Mouse (Mus musculus): ENCODE results near the gene Nat8f5.

- TF ChIP-seq CTCF (IDR thresholded peaks at IDR 0.05; ENCODE audit: extremely low read depth, insufficient read depth, insufficient read length, insufficient replicate concordance) (no peak), POLR2A (IDR thresholded peaks at IDR 0.05; ENCODE audit: low read depth, low read length) (no peak)
Measured at GRCm38 (mm10) chr6:85848140-85848539, 27.4 kb upstream of the Nat8f5 start.
